Mouse (Mus musculus) G1E (cell line): Measurements from ENCODE around the gene Vash1.

Experiments
- CTCF ChIP-seq: IDR thresholded peaks from 2 replicates; pipeline ENCODE4 v1.5.1; 2012; ENCODE audit warnings: low read depth, low read length, inconsistent platforms, mixed read lengths
- GATA1 ChIP-seq: IDR thresholded peaks from 2 replicates; pipeline ENCODE4 v1.6.1; 2012; ENCODE audit warnings: borderline replicate concordance, low read length, inconsistent platforms, mixed read lengths
- POLR2AphosphoS5 ChIP-seq: IDR thresholded peaks from 2 replicates; pipeline ENCODE4 v1.6.1; 2012; ENCODE audit warnings: low read depth, low read length, inconsistent platforms; ENCODE audit not compliant: insufficient replicate concordance

DNA sequence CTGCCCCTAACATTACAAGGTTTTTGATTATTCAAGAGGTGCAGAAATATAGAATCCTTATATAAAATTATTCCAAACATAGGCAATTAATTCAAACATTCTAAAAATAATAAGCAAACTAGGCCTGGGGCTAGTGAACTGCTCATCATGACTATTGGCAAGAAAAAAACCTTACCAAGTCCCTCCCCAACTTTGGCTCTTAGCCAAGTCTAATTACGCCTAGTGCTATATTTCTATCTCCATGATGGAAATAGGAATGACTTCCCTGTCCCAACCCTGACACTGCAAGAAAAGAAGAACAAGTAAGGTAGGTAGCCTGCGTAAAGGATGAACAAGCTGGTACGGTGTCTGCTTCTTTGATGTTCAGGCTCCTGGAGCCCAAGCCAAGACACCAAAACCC lies 24.2 kb downstream of the Vash1 start:
- TF ChIP-seq POLR2AphosphoS5: no peak
- no peak for TF ChIP-seq CTCF
- no peak for TF ChIP-seq GATA1
